Mouse (Mus musculus) T-cell, adult 2 months (primary cell): ENCODE results near the gene Slc2a12.

ENCODE experiments used
- DNase-seq: peaks from one replicate; pipeline ENCODE4 v3.0.0; 2022; ENCODE audit warnings: low spot score

Slc2a12 gene

GRCm38 (mm10) chr10:22728257-22728656, 83.4 kb downstream of the Slc2a12 start:
- DNase-seq: no peak

GRCm38 (mm10) chr10:22730266-22730991, 85.6 kb downstream of the Slc2a12 start:
- no peak for DNase-seq

GRCm38 (mm10) chr10:22730992-22731271, 86.1 kb downstream of the Slc2a12 start:
- DNase-seq: no peak

- peak; percentile 94 for DNase-seq
Observed at GRCm38 (mm10) chr10:22731272-22732093, 86.7 kb downstream of the Slc2a12 start, which contains the start of gene Tbpl1. Tbpl1 (minus strand) TSS chr10:22731938.

- DNase-seq: no peak
Observed at GRCm38 (mm10) chr10:22732181-22732580, 87.4 kb downstream of the Slc2a12 start.

GRCm38 (mm10) chr10:22745922-22746321, 101.1 kb downstream of the Slc2a12 start:
- no peak for DNase-seq

GRCm38 (mm10) chr10:22746334-22747322, 101.8 kb downstream of the Slc2a12 start:
- DNase-seq: no peak

GRCm38 (mm10) chr10:22751175-22751682, 106.4 kb downstream of the Slc2a12 start:
- DNase-seq: no peak
